Mouse (Mus musculus) layer of hippocampus, adult 6 months (tissue): Measurements from ENCODE around the gene Srp72. TPM values are rescaled to one million over a fixed set of nuclear protein-coding genes. Genes with fewer than 3 reads are reported as not detected.

ENCODE experiments used
- long read RNA-seq, 2 experiments: library from polyadenylated mRNA; unstranded; transcript quantifications; one replicate each; pipeline ENCODE4 v2.0.0; 2019 to 2020
- polyA plus RNA-seq: library from polyadenylated mRNA; unstranded; fragments of <200 nt; fragmentation: Nextera tagmentation; gene quantifications from 2 replicates; pipeline ENCODE4 v1.2.3, GENCODE M21; 2021

Gene Srp72
- polyA plus RNA-seq = 19.0 and 23.9 TPM in 2 replicates
- long read RNA-seq, experiment 1, transcript Srp72-201 (19 exons, 3,625 nt) = major isoform, 6 of 64 reads
- long read RNA-seq, experiment 1, partial matches to known transcripts = 47 of 64 reads
- long read RNA-seq, experiment 1, other reads (novel, unspliced or antisense) = 11 of 64 reads
- long read RNA-seq, experiment 2, transcript Srp72-201 (19 exons, 3,625 nt) = major isoform, 28 of 90 reads
- long read RNA-seq, experiment 2, partial matches to known transcripts = 54 of 90 reads
- long read RNA-seq, experiment 2, other reads (novel, unspliced or antisense) = 6 of 90 reads

GRCm38 (mm10) chr5:76974554-76975285 lies at the start of gene Srp72:
Gene Srp72 (plus strand): TSS chr5:76974683.

DNA sequence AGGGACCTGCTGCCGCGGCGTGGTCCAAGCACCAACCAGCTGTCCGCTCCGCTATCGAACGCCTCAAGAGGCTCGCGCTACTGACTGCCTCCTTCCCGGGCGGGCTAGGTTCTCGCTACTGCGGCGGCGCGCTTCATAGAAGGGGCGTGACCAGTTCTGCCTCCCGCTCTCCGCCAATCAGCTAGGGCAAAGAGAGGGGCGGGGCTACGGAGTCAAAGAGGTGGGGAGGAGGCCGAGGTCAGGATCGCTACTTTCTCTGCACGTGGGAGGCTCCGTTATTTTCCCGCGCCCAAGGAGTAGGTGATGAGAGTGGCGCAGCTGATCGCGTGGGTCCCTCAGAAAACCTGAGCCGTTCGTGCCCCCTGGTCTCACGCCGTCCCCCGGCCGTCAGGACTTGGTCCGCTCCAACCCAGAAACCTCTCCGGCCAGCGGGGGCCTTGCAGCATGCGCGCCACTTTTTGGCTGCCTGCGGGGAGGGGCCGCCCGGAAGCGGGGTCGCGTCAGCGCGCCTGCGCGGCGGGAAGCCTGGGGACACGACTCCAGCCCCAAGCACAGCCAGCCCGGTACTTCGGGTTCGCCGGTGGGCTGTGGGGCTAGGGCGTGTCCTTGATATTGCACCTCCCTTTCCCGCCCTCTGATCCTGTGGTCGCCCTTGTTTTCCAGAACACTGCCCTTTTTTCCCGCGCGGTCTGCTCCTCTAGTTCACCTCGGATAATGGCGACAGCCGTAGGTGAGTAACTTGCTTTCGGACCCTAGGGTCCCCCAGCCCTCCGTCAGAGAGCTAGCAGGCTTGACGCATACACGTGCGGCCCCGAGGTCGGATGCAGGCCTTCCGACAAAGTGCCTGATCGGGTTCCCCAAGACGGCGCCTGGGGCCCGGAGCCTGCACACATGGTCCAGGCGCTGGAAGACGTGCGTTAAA lies 23.1 kb upstream of the Srp72 start, which contains the start of the genes Paics and Ppat:
Gene Paics (plus strand): TSS at position 202 of the 922 bp plus-strand sequence.
Gene Ppat (minus strand): TSS at position 473 of the 922 bp plus-strand sequence.

DNA sequence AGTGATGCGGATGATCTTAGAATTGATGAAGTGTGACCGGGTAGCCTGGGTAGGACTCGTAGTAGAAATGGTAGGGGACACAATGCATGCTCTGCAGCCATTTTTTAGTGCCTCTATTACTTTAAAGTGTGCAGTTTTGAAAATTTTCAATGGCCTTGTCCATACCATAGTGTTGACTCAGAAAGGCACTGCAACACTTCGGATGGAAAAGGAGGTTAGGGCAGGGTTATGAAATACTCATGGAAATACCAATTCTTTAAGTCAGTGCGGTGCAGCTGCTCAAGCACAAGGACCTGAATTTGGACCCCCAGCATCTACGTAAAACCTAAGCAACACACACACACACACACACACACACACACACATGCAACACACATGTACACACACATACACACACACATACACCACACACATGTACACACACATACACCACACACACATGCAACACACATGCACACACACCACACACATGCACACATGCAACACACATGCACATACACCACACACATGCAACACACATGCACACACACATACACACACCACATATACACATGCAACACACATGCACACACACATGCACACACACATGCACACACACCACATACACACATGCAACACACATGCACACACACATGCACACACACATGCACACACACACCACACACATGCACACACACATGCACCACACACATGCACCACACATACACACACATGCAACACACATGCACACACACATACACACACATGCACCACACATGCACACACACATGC lies 29.8 kb downstream of the Srp72 start, which contains the start of gene Arl9:
Gene Arl9 (plus strand): TSS at position 5 of the 771 bp plus-strand sequence.

DNA sequence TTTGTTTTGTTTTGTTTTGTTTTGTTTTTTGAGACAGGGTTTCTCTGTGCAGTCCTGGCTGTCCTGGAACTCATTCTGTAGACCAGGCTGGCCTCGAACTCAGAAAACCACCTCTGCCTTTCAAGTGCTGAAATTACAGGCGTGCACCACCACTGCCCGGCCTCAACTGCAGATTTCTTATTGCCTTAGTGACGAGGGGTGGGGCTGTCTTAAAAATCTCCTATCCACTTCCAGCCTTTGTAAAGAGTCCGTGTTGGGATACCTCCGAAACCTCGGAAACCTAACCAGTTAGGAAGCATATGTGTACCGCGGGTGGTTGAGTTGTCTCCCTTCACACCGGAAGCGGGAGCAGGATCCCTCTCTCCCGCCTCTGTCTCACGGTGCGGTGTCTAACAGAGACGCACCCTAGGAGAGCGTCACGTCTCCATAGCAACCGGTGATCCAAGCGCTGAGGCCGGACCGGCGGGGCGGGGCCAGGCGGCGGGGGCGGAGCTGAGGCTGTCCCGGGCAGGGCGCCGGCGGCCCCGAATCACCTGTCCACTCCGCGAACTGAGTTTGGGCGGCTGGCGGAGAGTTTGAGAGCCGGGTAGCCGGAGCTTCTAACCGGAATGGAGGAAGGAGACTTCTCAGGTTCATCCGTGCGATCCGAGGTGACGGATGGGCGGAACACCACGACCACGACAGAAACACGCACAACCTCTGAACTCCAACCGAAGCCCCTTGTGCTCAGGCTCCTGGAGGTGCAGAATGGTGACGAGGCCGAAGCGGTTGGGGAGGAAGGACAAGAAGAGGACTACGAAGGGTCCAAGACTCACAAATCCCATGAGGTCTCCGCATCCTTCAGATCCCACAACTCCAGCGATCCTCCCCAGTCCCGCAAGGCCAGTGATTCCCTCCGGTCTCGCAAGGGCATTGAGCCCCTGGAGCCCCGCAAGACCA lies 41.3 kb downstream of the Srp72 start, which contains the start of gene Thegl:
Gene Thegl (plus strand): TSS at position 480 of the 939 bp plus-strand sequence.

Other genes with a start within 250 kb of the Srp72 start
- 5.5 and 7.8 TPM in 2 replicates for gene Aasdh, start 69.2 kb upstream of the Srp72 start, polyA plus RNA-seq
- 152 and 155 TPM in 2 replicates for gene Paics, start 23.4 kb upstream of the Srp72 start, polyA plus RNA-seq
- 6.6 and 6.9 TPM in 2 replicates for gene Ppat, start 23.1 kb upstream of the Srp72 start, polyA plus RNA-seq
- gene Arl9, start 29.4 kb downstream of the Srp72 start, polyA plus RNA-seq = not detected in 2 replicates
- 1.6 and 1.8 TPM in 2 replicates for gene Thegl, start 41.3 kb downstream of the Srp72 start, polyA plus RNA-seq
- 47.3 and 64.2 TPM in 2 replicates for gene Hopx, start 140.4 kb downstream of the Srp72 start, polyA plus RNA-seq
- gene Spink2, start 236.8 kb downstream of the Srp72 start, polyA plus RNA-seq = not detected in 2 replicates